Mouse (Mus musculus) brain, embryonic 14.5 days (tissue): ENCODE results near the gene Tenm3.

Experiments used
- CTCF ChIP-seq: fragments of 200-500 bp; IDR thresholded peaks from 2 replicates; pipeline ENCODE4 v1.5.1; 2012; ENCODE audit warnings: inconsistent platforms, mild to moderate bottlenecking, moderate library complexity, borderline replicate concordance; ENCODE audit not compliant: insufficient read depth, insufficient read length; ENCODE audit errors: extremely low read depth
- POLR2A ChIP-seq: fragments of 200-500 bp; IDR thresholded peaks from 2 replicates; pipeline ENCODE4 v1.6.1; 2012; ENCODE audit warnings: mild to moderate bottlenecking, inconsistent platforms, borderline replicate concordance; ENCODE audit not compliant: poor library complexity, insufficient read depth, insufficient read length, severe bottlenecking; ENCODE audit errors: extremely low read depth

DNA sequence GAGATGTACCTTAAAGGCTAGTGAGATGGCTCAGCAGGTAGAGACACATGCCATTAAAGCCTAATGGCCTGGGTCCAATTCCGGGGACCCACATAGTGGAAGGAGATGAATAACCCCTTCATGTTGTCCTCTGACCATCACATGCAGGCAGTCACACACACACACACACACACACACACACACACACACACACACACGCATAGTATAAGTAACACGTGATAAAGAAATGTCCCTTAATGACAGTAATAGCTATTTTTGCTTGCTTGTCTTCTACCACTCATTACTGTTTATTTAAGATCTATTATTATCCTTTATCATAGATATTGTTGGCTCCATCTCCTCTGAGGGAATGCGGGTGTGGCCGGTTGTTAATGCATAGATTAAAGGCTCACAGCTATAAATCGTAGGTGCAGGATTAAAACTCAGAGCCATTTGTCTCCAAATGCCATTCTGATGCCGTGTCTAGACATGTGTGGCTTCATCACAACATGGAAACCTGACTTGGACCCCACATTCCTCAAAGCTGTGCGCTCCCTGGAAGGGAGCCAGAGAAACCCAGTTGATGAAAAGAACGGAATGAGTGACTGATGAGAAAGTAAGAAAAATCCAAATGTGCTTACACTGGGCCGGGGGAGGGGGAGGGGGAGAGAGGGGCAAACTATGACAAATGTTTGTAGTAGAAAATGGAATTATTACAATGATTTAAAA is 239.4 kb downstream of the Tenm3 start:
- TF ChIP-seq CTCF (no peak), POLR2A (no peak)
